Mouse (Mus musculus) kidney, postnatal 0 days (tissue): Measurements from ENCODE around the gene Zscan21. TPM values are rescaled to one million over a fixed set of nuclear protein-coding genes. Genes with fewer than 3 reads are reported as not detected.

Experiments used
- ATAC-seq: fragments of 200-750 bp; cut with Nextera tagmentation; replicated peaks from 2 replicates; pipeline ENCODE4 v1.8.0; 2017; ENCODE audit warnings: low read depth, moderate number of reproducible peaks, moderate TSS enrichment, moderate library complexity; ENCODE audit not compliant: low FRiP score
- DNase-seq: peaks from one replicate; pipeline ENCODE4 v3.0.0-alpha.2; 2016; ENCODE audit warnings: low spot score
- H3K27ac ChIP-seq: fragments of 300-500 bp; sonication (generic); 2 replicates; pipeline ENCODE4 v1.5.1; 2014; ENCODE audit warnings: mild to moderate bottlenecking
- H3K27me3 ChIP-seq: fragments of 300-500 bp; sonication (generic); 2 replicates; pipeline ENCODE4 v1.6.1; 2014; ENCODE audit warnings: low read length, mixed read lengths; ENCODE audit not compliant: insufficient read depth
- H3K36me3 ChIP-seq: fragments of 300-500 bp; sonication (generic); 2 replicates; pipeline ENCODE4 v1.6.1; 2014; ENCODE audit warnings: low read length, mixed read lengths; ENCODE audit not compliant: insufficient read depth
- H3K4me1 ChIP-seq: fragments of 300-500 bp; sonication (generic); replicated peaks from 2 replicates; pipeline ENCODE4 v1.6.1; 2014; ENCODE audit warnings: antibody characterized with exemption, low read length, mixed read lengths; ENCODE audit not compliant: insufficient read depth
- H3K4me2 ChIP-seq: fragments of 300-500 bp; sonication (generic); 2 replicates; pipeline ENCODE4 v1.6.1; 2014; ENCODE audit warnings: mild to moderate bottlenecking, low read length, moderate library complexity, mixed read lengths
- H3K4me3 ChIP-seq: fragments of 300-500 bp; sonication (generic); replicated peaks from 2 replicates; pipeline ENCODE4 v1.5.1; 2014; ENCODE audit warnings: low read depth, low read length
- H3K9ac ChIP-seq: fragments of 300-500 bp; sonication (generic); 2 replicates; pipeline ENCODE4 v1.6.1; 2014; ENCODE audit warnings: low read depth, low read length
- H3K9me3 ChIP-seq: fragments of 300-500 bp; sonication (generic); replicated peaks from 2 replicates; pipeline ENCODE4 v1.6.1; 2016; ENCODE audit warnings: low read length, inconsistent platforms, mixed read lengths
- CTCF ChIP-seq: IDR thresholded peaks from 2 replicates; pipeline ENCODE4 v1.5.1; 2016; ENCODE audit warnings: antibody characterized with exemption, low read depth, mild to moderate bottlenecking, moderate library complexity
- WGBS: fragments of 180-500 bp; shearing (Covaris S2); extraction: QIAGEN DNeasy Blood & Tissue Kit; methylation state at CpG from one replicate; pipeline ENCODE4 v1.1.7; 2014; 5-methylcytosine and 5-hydroxymethylcytosine counted together
- polyA plus RNA-seq: library from polyadenylated mRNA; unstranded; fragments of >200 nt; fragmentation: Nextera tagmentation; extraction: Ambion mirVana; gene quantifications from 2 replicates; pipeline ENCODE4 v1.2.1, GENCODE M21; 2015

Zscan21 gene
- polyA plus RNA-seq, 1 experiment from 2014 or later = 45.3 TPM

GRCm38 (mm10) chr5:138083318-138083900 is 33.3 kb upstream of the Zscan21 start:
- H3K9ac ChIP-seq = no peak overlapping the region
- H3K27ac ChIP-seq = no peak overlapping the region
- H3K4me1 ChIP-seq = 0 out of 2 replicates have a peak, but pooled peaks cover 9% of the 10 kb centered on the region
- H3K36me3 ChIP-seq = no peaks in the 10 kb centered on the region
- H3K4me2 ChIP-seq = no peak overlapping the region
- ATAC-seq = no peak
- WGBS = 59% methylated on average over 2 of the region's 2 CpGs
- H3K4me3 ChIP-seq = no peak overlapping the region
- H3K9me3 ChIP-seq = no peaks in the 10 kb centered on the region; the same call in 1 of the 2 replicates
- H3K27me3 ChIP-seq = no peaks in the 10 kb centered on the region
- TF ChIP-seq CTCF = no peak
- no peak for DNase-seq

GRCm38 (mm10) chr5:138083936-138084335 is 32.8 kb upstream of the Zscan21 start:
- Histone ChIP-seq H3K9ac (no peak overlapping the region), H3K27me3 (no peaks in the 10 kb centered on the region), H3K4me1 (0 out of 2 replicates have a peak, but pooled peaks cover 9% of the 10 kb centered on the region), H3K4me3 (no peak overlapping the region), H3K36me3 (no peaks in the 10 kb centered on the region), H3K27ac (no peak overlapping the region), H3K4me2 (no peak overlapping the region), H3K9me3 (no peaks in the 10 kb centered on the region; the same call in 1 of the 2 replicates)
- no peak for TF ChIP-seq CTCF
- DNase-seq = no peak
- no peak for ATAC-seq
- 92% methylated on average over 2 of the region's 2 CpGs for WGBS

- H3K36me3 ChIP-seq = no peaks in the 10 kb centered on the region
- H3K4me3 ChIP-seq = peak overlapping the region; percentile 94
- H3K9me3 ChIP-seq = no peaks in the 10 kb centered on the region; the same call in 1 of the 2 replicates
- DNase-seq (no peak), ATAC-seq (no peak)
- 0 out of 2 replicates have a peak, but pooled peaks cover 9% of the 10 kb centered on the region for H3K4me1 ChIP-seq
- WGBS = 43% methylated on average over 2 of the region's 2 CpGs
- no peak overlapping the region for H3K9ac ChIP-seq
- no peak overlapping the region for H3K27ac ChIP-seq
- H3K27me3 ChIP-seq = no peaks in the 10 kb centered on the region
- peak overlapping the region; percentile 68 for H3K4me2 ChIP-seq
- TF ChIP-seq CTCF = no peak
Measured at GRCm38 (mm10) chr5:138084507-138084906, 32.2 kb upstream of the Zscan21 start.

GRCm38 (mm10) chr5:138084996-138085395 is 31.7 kb upstream of the Zscan21 start, which contains the start of gene Zkscan1:
Gene Zkscan1, plus strand, starts transcription at chr5:138085084.
- Histone ChIP-seq H3K9ac (peak within 1 kb of the TSS; percentile 95), H3K27ac (peak within 1 kb of the TSS; percentile 88), H3K27me3 (no peaks in the 10 kb centered on the region), H3K36me3 (no peaks in the 10 kb centered on the region), H3K4me3 (peak within 1 kb of the TSS; percentile 94), H3K4me2 (peak within 1 kb of the TSS; percentile 68), H3K9me3 (no peaks in the 10 kb centered on the region; the same call in 1 of the 2 replicates), H3K4me1 (0 out of 2 replicates have a peak, but pooled peaks cover 9% of the 10 kb centered on the region)
- WGBS = 0% methylated on average over 27 of the region's 27 CpGs
- DNase-seq = peak; percentile 96
- peak; percentile 86 for ATAC-seq
- TF ChIP-seq CTCF = no peak

DNA sequence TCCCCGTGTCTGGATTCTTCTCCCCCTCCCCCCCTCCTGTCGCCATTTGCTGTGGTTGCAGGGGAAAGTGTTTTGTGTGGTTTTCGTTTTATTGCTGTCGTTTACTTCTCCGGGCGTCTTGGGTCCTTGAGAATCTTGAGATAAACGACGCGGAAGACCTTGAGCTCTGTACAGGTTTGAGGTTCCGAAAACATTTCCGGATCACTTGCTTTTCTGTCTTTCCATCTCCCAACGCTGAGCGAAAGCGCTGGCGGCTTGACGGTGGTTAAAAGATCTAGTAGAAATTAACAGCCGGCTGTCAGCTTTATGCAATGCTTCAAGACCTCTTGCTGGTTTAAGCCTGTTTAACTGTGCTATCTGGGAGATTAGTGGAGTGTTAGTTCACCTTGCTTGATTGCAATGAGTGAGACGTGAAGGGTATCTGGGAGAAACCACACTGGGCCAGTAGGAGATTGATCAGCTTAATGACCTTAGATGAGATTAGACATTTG is 31.2 kb upstream of the Zscan21 start:
- ATAC-seq = no peak
- H3K4me1 ChIP-seq = 0 out of 2 replicates have a peak, but pooled peaks cover 9% of the 10 kb centered on the region
- H3K36me3 ChIP-seq = no peaks in the 10 kb centered on the region
- no peak for TF ChIP-seq CTCF
- peak; percentile 27 for DNase-seq
- peak overlapping the region; percentile 68 for H3K4me2 ChIP-seq
- no peaks in the 10 kb centered on the region for H3K27me3 ChIP-seq
- 0% methylated on average over 18 of the region's 18 CpGs for WGBS
- peak overlapping the region; percentile 95 for H3K9ac ChIP-seq
- H3K4me3 ChIP-seq = peak overlapping the region; percentile 94
- peak overlapping the region; percentile 88 for H3K27ac ChIP-seq
- H3K9me3 ChIP-seq = no peaks in the 10 kb centered on the region; the same call in 1 of the 2 replicates

GRCm38 (mm10) chr5:138086842-138087241 is 29.9 kb upstream of the Zscan21 start:
- no peak for DNase-seq
- Histone ChIP-seq H3K9ac (peak overlapping the region; percentile 13; the same call in 1 of the 2 replicates), H3K4me3 (no peak overlapping the region), H3K4me1 (0 out of 2 replicates have a peak, but pooled peaks cover 9% of the 10 kb centered on the region), H3K27me3 (no peaks in the 10 kb centered on the region), H3K9me3 (no peaks in the 10 kb centered on the region), H3K4me2 (peak overlapping the region; percentile 68), H3K27ac (peak overlapping the region; percentile 36; the same call in 1 of the 2 replicates), H3K36me3 (no peaks in the 10 kb centered on the region)
- WGBS = 50% methylated on average over 3 of the region's 3 CpGs
- TF ChIP-seq CTCF = no peak
- ATAC-seq = no peak
